14 mouse cellular contexts compared by ENCODE assay signal in genomic region chr7:128256783-128257334, GRCm38 (mm10). TPM values are rescaled to one million over a fixed set of nuclear protein-coding genes. Genes with fewer than 3 reads are reported as not detected.
DNase-seq lines count a peak whose midpoint lies in the region; ATAC-seq lines count a peak whose summit lies in the region.
"Had no signal": no experiment of that assay in that cellular context is flagged by ENCODE, and none has a peak within 500 bp of the region (broad histone marks: within the 10 kb centered on the region; RNA-seq: fewer than 3 reads in every experiment).

No protein-coding gene starts in this region.

- peaks cover 11% of the 10 kb centered on the region for H3K4me1 ChIP-seq in stomach, embryonic 16.5 days (ENCODE audit: control insufficient read depth, insufficient read depth, low read length)
- H3K4me1 ChIP-seq in forebrain, embryonic 10.5 days: peaks cover 22% of the 10 kb centered on the region

- no peak overlapping the region for H3K4me3 ChIP-seq in stomach, embryonic 16.5 days (replicated peaks; ENCODE audit: low read length)
- H3K4me3 ChIP-seq in forebrain, embryonic 10.5 days: no peak overlapping the region
- H3K4me3 ChIP-seq: liver, embryonic 12.5 days; megakaryocyte, embryonic 14.5 days had no signal

- 31% methylated on average over 5 of the region's 5 CpGs for WGBS in stomach, embryonic 16.5 days
- WGBS in forebrain, embryonic 10.5 days: 80% methylated on average over 5 of the region's 5 CpGs

- peak; percentile 41 for DNase-seq in adrenal gland, adult 2 months
- DNase-seq in adrenal gland, postnatal 4 days (ENCODE audit: low spot score in 2 of 2): no peak
- DNase-seq in kidney, postnatal 14 days: peak; percentile 42
- no peak for DNase-seq in kidney, adult 9 months
- DNase-seq in heart, postnatal 10 days: peak; percentile 55 to 58
- no peak for DNase-seq in forebrain, embryonic 10.5 days (ENCODE audit: extremely low spot score, low spot score)
- DNase-seq: gastrocnemius, postnatal 14 days had no signal

- no peaks in the 10 kb centered on the region for H3K9me3 ChIP-seq in stomach, embryonic 16.5 days (replicated peaks; ENCODE audit: control insufficient read depth, low read length)
- H3K9me3 ChIP-seq in forebrain, embryonic 10.5 days: no peaks in the 10 kb centered on the region
- H3K9me3 ChIP-seq: liver, embryonic 12.5 days; megakaryocyte, embryonic 14.5 days had no signal

- peaks cover 5% of the 10 kb centered on the region; the same call in 1 of the 2 replicates for H3K36me3 ChIP-seq in stomach, embryonic 16.5 days (ENCODE audit: control insufficient read depth, insufficient read depth, low read length)
- H3K36me3 ChIP-seq in forebrain, embryonic 10.5 days (replicated peaks): no peaks in the 10 kb centered on the region

- H3K27me3 ChIP-seq in stomach, embryonic 16.5 days (ENCODE audit: control insufficient read depth, insufficient read depth, low read length): no peaks in the 10 kb centered on the region
- peaks cover 28% of the 10 kb centered on the region for H3K27me3 ChIP-seq in forebrain, embryonic 10.5 days (ENCODE audit: poor library complexity, severe bottlenecking)

- H3K9ac ChIP-seq in stomach, embryonic 16.5 days (ENCODE audit: low read length): 0 out of 2 replicates have a peak overlapping the region, but pooled peaks have one; percentile 5
- H3K9ac ChIP-seq: hindbrain, embryonic 14.5 days; liver, embryonic 12.5 days had no signal

- 0 out of 2 replicates have a peak overlapping the region, but pooled peaks have one; percentile 17 for H3K4me2 ChIP-seq in stomach, embryonic 16.5 days (ENCODE audit: low read depth, low read length)
- H3K4me2 ChIP-seq: hindbrain, embryonic 14.5 days; liver, embryonic 12.5 days had no signal

- intact Hi-C loops in heart, postnatal 10 days (cut with DNase I): no loop called here

- ATAC-seq in stomach, embryonic 16.5 days (ENCODE audit: insufficient read depth, low FRiP score): peak; percentile 31; the same call in 1 of the 2 replicates
- no peak for ATAC-seq in CD4-positive, CD25-positive, alpha-beta regulatory T cell, adult 4 months
- ATAC-seq: liver, embryonic 12.5 days had no signal

- peak overlapping the region; percentile 2; the same call in 1 of the 2 replicates for H3K27ac ChIP-seq in stomach, embryonic 16.5 days (ENCODE audit: low read length)
- no peak overlapping the region for H3K27ac ChIP-seq in forebrain, embryonic 10.5 days
- H3K27ac ChIP-seq: hindbrain, embryonic 14.5 days; liver, embryonic 12.5 days had no signal

RNA-seq across cellular contexts. Expression of gene Slc5a2, which starts 8.6 kb away (rescaled TPM):
- total RNA-seq in adrenal gland, adult 2 months (2021): under 1 TPM in 1 of 2 experiments, not detected in 1; 0.17 TPM
- not detected in 2 replicates for polyA plus RNA-seq in adrenal gland, adult 2 months (2012; rRNA removed)
- total RNA-seq in adrenal gland, postnatal 4 days (2021): 10 to 100 TPM in 1 of 2 experiments, under 1 TPM in 1; 0.73 to 22.0 TPM
- total RNA-seq in heart, postnatal 10 days (2021): not detected
- 0.67 and 0.72 TPM in 2 replicates for polyA plus RNA-seq in stomach, embryonic 16.5 days (2015; fragmentation: Nextera tagmentation; extraction: Ambion mirVana)
- under 1 TPM in 1 of 2 experiments, not detected in 1; 0.98 TPM for polyA plus RNA-seq in CD4-positive, CD25-positive, alpha-beta regulatory T cell, adult 4 months (2017; shearing (Covaris generic))
- polyA plus RNA-seq in forebrain, embryonic 10.5 days (2016; fragmentation: Nextera tagmentation; extraction: Ambion mirVana): 0.28 TPM in 1 of 2 replicates, not detected in the other
- total RNA-seq: gastrocnemius, postnatal 14 days; layer of hippocampus, adult 18-20 months; left cerebral cortex, postnatal 25 days had no signal
- polyA plus RNA-seq: hindbrain, embryonic 14.5 days had no signal

RNA-seq across cellular contexts. Expression of gene Tgfb1i1, which starts 10.2 kb away (rescaled TPM):
- 10 to 100 TPM; 24.0 to 30.2 TPM for total RNA-seq in adrenal gland, adult 2 months (2021)
- 35.1 and 35.8 TPM in 2 replicates for polyA plus RNA-seq in adrenal gland, adult 2 months (2012; rRNA removed)
- total RNA-seq in adrenal gland, postnatal 4 days (2021): 10 to 100 TPM; 32.0 to 35.0 TPM
- total RNA-seq in heart, postnatal 10 days (2021): 10 to 100 TPM; 52.1 to 57.0 TPM
- polyA plus RNA-seq in stomach, embryonic 16.5 days (2015; fragmentation: Nextera tagmentation; extraction: Ambion mirVana): 234 and 250 TPM in 2 replicates
- 1 to 10 TPM; 1.2 to 1.8 TPM for polyA plus RNA-seq in CD4-positive, CD25-positive, alpha-beta regulatory T cell, adult 4 months (2017; shearing (Covaris generic))
- polyA plus RNA-seq in forebrain, embryonic 10.5 days (2016; fragmentation: Nextera tagmentation; extraction: Ambion mirVana): 22.5 and 23.3 TPM in 2 replicates

RNA-seq across cellular contexts. Expression of gene 9130023H24Rik, which starts 19.0 kb away (rescaled TPM):
- 1 to 10 TPM; 5.1 to 8.7 TPM for total RNA-seq in adrenal gland, adult 2 months (2021)
- 1.4 TPM in 2 replicates for polyA plus RNA-seq in adrenal gland, adult 2 months (2012; rRNA removed)
- 1 to 10 TPM; 8.4 TPM for total RNA-seq in adrenal gland, postnatal 4 days (2021)
- 1 to 10 TPM; 4.5 to 5.4 TPM for total RNA-seq in heart, postnatal 10 days (2021)
- polyA plus RNA-seq in stomach, embryonic 16.5 days (2015; fragmentation: Nextera tagmentation; extraction: Ambion mirVana): 6.9 and 7.4 TPM in 2 replicates
- 1 to 10 TPM; 4.8 to 5.0 TPM for polyA plus RNA-seq in CD4-positive, CD25-positive, alpha-beta regulatory T cell, adult 4 months (2017; shearing (Covaris generic))
- 10.0 and 10.7 TPM in 2 replicates for polyA plus RNA-seq in forebrain, embryonic 10.5 days (2016; fragmentation: Nextera tagmentation; extraction: Ambion mirVana)

RNA-seq across cellular contexts. Expression of gene Armc5, which starts 19.7 kb away (rescaled TPM):
- 10 to 100 TPM; 18.6 to 20.1 TPM for total RNA-seq in adrenal gland, adult 2 months (2021)
- polyA plus RNA-seq in adrenal gland, adult 2 months (2012; rRNA removed): 64.3 and 68.0 TPM in 2 replicates
- 10 to 100 TPM; 23.7 to 25.2 TPM for total RNA-seq in adrenal gland, postnatal 4 days (2021)
- total RNA-seq in heart, postnatal 10 days (2021): 10 to 100 TPM; 11.7 to 13.3 TPM
- polyA plus RNA-seq in stomach, embryonic 16.5 days (2015; fragmentation: Nextera tagmentation; extraction: Ambion mirVana): 14.0 and 14.5 TPM in 2 replicates
- 1 to 10 TPM; 3.9 to 4.1 TPM for polyA plus RNA-seq in CD4-positive, CD25-positive, alpha-beta regulatory T cell, adult 4 months (2017; shearing (Covaris generic))
- polyA plus RNA-seq in forebrain, embryonic 10.5 days (2016; fragmentation: Nextera tagmentation; extraction: Ambion mirVana): 15.3 and 15.4 TPM in 2 replicates

RNA-seq across cellular contexts. Expression of gene BC017158, which starts 41.1 kb away (rescaled TPM):
- 10 to 100 TPM; 28.6 to 33.0 TPM for total RNA-seq in adrenal gland, adult 2 months (2021)
- polyA plus RNA-seq in adrenal gland, adult 2 months (2012; rRNA removed): 62.7 and 66.8 TPM in 2 replicates
- 10 to 100 TPM; 39.3 to 39.4 TPM for total RNA-seq in adrenal gland, postnatal 4 days (2021)
- 10 to 100 TPM; 10.3 to 10.8 TPM for total RNA-seq in heart, postnatal 10 days (2021)
- polyA plus RNA-seq in stomach, embryonic 16.5 days (2015; fragmentation: Nextera tagmentation; extraction: Ambion mirVana): 33.6 and 35.5 TPM in 2 replicates
- polyA plus RNA-seq in CD4-positive, CD25-positive, alpha-beta regulatory T cell, adult 4 months (2017; shearing (Covaris generic)): 10 to 100 TPM in 1 of 2 experiments, 1 to 10 TPM in 1; 7.2 to 10.5 TPM
- 22.0 and 26.2 TPM in 2 replicates for polyA plus RNA-seq in forebrain, embryonic 10.5 days (2016; fragmentation: Nextera tagmentation; extraction: Ambion mirVana)

Comparison
In these comparisons a context has a peak if more than half of its experiments do, and no peak if none do; other contexts are left out.
1. DNase-seq: peak in adrenal gland, adult 2 months (single experiment), kidney, postnatal 14 days (single experiment) and heart, postnatal 10 days (2 of 2); none in adrenal gland, postnatal 4 days (0 of 2), kidney, adult 9 months (single experiment) and forebrain, embryonic 10.5 days (single experiment).